Mouse (Mus musculus) T-cell, adult 66 days (primary cell): Measurements from ENCODE around the gene Foxi3. TPM values are rescaled to one million over a fixed set of nuclear protein-coding genes. Genes with fewer than 3 reads are reported as not detected.

Experiments
- total RNA-seq, 2 experiments: library from RNA; stranded (reverse); gene quantifications; 3 replicates in 1 of 2; 4 replicates in 1 of 2; pipeline ENCODE4 v1.2.4; 2023

The Foxi3 gene
- total RNA-seq, result not detected

GRCm38 (mm10) chr6:70956285-70956912 is at the start of gene Foxi3:
TSS of gene Foxi3 (plus strand) at chr6:70956531.

GRCm38 (mm10) chr6:70918827-70919226 is 37.5 kb upstream of the Foxi3 start, which contains the start of gene Tex37:
TSS of gene Tex37 (minus strand) at chr6:70918927.

Other genes starting within 250 kb of the Foxi3 start
- 10 to 100 TPM; 32.2 to 36.5 TPM for gene Rpia, start 164.3 kb upstream of the Foxi3 start, total RNA-seq
- gene Eif2ak3, start 112.0 kb upstream of the Foxi3 start, total RNA-seq, result 10 to 100 TPM; 69.5 to 76.5 TPM
- gene Tex37, start 37.6 kb upstream of the Foxi3 start, total RNA-seq, result not detected
- under 1 TPM; 0.50 to 0.93 TPM for gene Thnsl2, start 187.9 kb downstream of the Foxi3 start, total RNA-seq
- gene Fabp1, start 243.3 kb downstream of the Foxi3 start, total RNA-seq, result not detected